Mouse (Mus musculus) macrophage (primary cell): ENCODE measurements around the gene Brf1. TPM values are rescaled to one million over a fixed set of nuclear protein-coding genes. Genes with fewer than 3 reads are reported as not detected.

Experiments
- H3K27ac ChIP-seq: fragments of 350-480 bp; formaldehyde crosslinking; 2 replicates; pipeline ENCODE4 v1.9.0; 2021
- H3K36me3 ChIP-seq: fragments of 350-480 bp; formaldehyde crosslinking; 2 replicates; pipeline ENCODE4 v1.9.0; 2021; ENCODE audit errors: inconsistent target
- H3K4me3 ChIP-seq: fragments of 350-480 bp; formaldehyde crosslinking; 2 replicates; pipeline ENCODE4 v1.9.0; 2021; ENCODE audit errors: inconsistent target
- H3K79me2 ChIP-seq: fragments of 350-480 bp; formaldehyde crosslinking; 2 replicates; pipeline ENCODE4 v1.9.0; 2021; ENCODE audit errors: inconsistent target
- WGBS: methylation state at CpG from one replicate; pipeline ENCODE4 v1.1.7; 2026; ENCODE audit warnings: inconsistent platforms; ENCODE audit not compliant: missing documents; 5-methylcytosine and 5-hydroxymethylcytosine counted together
- polyA plus RNA-seq: library from polyadenylated mRNA; stranded (reverse); fragments of 250-400 nt; gene quantifications from 3 replicates; pipeline ENCODE4 v1.2.4, GENCODE M21; 2018; ENCODE audit warnings: inconsistent platforms

The Brf1 gene
- polyA plus RNA-seq, 1 experiment from 2014 or later, result 15.4 TPM

DNA sequence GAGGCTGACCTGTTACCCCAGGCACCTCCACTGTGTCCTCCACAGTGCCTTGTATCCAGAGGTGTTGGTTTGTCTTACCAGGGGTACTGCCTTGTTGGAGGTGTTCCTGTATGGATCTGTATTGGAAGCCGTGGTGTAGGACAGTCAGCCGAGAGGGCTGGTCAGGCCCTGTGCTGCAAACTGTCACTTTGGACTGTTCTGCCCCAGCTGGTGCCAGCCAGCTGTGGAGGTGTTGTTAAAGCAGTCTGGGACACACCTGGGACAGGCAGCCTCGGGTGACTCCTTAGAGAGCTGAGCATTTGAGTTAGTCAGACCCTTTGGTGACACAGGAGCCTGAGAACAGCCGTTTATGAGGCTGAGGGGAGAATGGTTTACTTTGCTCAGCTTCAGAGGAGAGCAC is 29.5 kb upstream of the Brf1 start:
- H3K79me2 ChIP-seq, result peaks cover 91% of the 10 kb centered on the region
- H3K27ac ChIP-seq, result peak overlapping the region; percentile 81
- H3K4me3 ChIP-seq, result no peak overlapping the region
- H3K36me3 ChIP-seq, result peaks cover 26% of the 10 kb centered on the region; the same call in 1 of the 2 replicates
- 77% methylated on average over 4 of the region's 4 CpGs for WGBS

DNA sequence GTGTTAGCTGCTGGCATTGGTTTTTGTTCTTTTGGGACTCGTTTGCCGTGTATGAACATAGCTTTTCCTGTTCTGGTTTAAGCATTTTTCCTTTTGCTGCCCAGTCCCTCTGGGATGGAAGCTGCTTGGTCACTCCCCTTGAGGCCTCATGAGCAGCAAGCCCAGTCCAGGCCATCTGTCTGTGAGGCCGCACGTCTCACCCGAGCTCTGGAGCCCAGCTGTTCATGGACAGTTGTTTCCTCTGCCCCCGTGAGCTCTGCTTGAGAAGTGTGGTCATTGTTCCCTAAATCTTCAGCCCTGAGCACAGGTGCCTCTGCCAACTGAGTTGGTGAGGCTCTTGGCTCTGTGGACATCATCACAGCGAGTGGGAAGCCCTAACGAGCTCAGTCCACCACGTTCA is 28.4 kb upstream of the Brf1 start:
- Histone ChIP-seq H3K4me3 (no peak overlapping the region), H3K27ac (no peak overlapping the region), H3K79me2 (peaks cover 91% of the 10 kb centered on the region), H3K36me3 (peaks cover 27% of the 10 kb centered on the region; the same call in 1 of the 2 replicates)
- WGBS, result 87% methylated on average over 9 of the region's 9 CpGs

- 92% methylated on average over 5 of the region's 5 CpGs for WGBS
- peaks cover 27% of the 10 kb centered on the region; the same call in 1 of the 2 replicates for H3K36me3 ChIP-seq
- no peak overlapping the region for H3K27ac ChIP-seq
- peaks cover 91% of the 10 kb centered on the region for H3K79me2 ChIP-seq
- no peak overlapping the region for H3K4me3 ChIP-seq
These were observed 27.6 kb upstream of the Brf1 start for GRCm38 (mm10) chr12:113028067-113028466.

GRCm38 (mm10) chr12:113027495-113027894 is 27.0 kb upstream of the Brf1 start:
- peaks cover 27% of the 10 kb centered on the region; the same call in 1 of the 2 replicates for H3K36me3 ChIP-seq
- H3K27ac ChIP-seq, result no peak overlapping the region
- peaks cover 90% of the 10 kb centered on the region for H3K79me2 ChIP-seq
- WGBS, result 100% methylated on average over 2 of the region's 2 CpGs
- H3K4me3 ChIP-seq, result no peak overlapping the region

GRCm38 (mm10) chr12:113026557-113026956 is 26.1 kb upstream of the Brf1 start:
- Histone ChIP-seq H3K4me3 (no peak overlapping the region), H3K27ac (peak overlapping the region; percentile 32), H3K79me2 (peaks cover 90% of the 10 kb centered on the region), H3K36me3 (peaks cover 27% of the 10 kb centered on the region; the same call in 1 of the 2 replicates)
- 100% methylated on average over 1 of the region's 1 CpGs for whole genome bisulfite sequencing

DNA sequence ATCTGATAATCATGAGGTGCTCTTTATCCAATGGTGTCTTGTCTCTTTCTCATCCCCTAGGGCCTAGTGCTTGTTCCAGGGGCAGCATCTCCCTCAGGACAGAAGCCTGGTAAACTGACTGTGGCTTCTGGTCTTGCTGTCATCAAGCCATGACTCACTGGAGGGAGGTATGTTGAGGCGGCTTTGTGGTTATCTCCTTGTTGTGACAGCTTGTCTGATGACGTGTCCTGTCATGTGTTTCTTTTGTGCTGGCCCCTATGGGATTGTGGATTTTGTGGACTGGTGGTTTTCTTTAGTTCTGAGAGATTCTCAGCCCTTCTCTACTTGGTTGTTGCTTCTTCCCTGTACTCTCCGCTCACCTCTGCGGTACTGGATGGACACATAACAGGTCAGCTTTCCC is 22.6 kb upstream of the Brf1 start:
- WGBS, result 46% methylated on average over 4 of the region's 4 CpGs
- Histone ChIP-seq H3K4me3 (no peak overlapping the region), H3K36me3 (peaks cover 26% of the 10 kb centered on the region; the same call in 1 of the 2 replicates), H3K79me2 (peaks cover 95% of the 10 kb centered on the region), H3K27ac (peak overlapping the region; percentile 62)

DNA sequence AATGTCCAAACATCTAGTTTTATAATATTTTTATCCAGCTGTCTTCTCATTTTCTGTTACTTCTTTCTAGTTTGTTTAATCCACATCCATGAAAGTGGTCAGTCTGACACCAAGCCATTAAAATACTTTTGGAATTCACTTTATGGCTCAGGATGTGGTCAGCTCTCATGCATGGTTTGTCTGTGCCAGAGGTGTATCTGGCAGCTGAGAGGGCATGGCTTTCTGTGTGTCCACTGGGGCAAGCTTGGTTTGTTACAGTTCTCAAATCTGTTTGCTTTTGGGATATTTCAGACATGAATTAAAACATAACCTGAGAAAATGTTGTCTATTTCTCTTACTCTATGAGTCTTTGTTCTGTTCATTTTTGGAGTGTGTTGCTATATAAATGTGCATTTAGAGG is 21.0 kb upstream of the Brf1 start:
- Histone ChIP-seq H3K4me3 (no peak overlapping the region), H3K27ac (no peak overlapping the region), H3K79me2 (peaks cover 96% of the 10 kb centered on the region), H3K36me3 (peaks cover 18% of the 10 kb centered on the region; the same call in 1 of the 2 replicates)

- WGBS, result 90% methylated on average over 4 of the region's 4 CpGs
- H3K4me3 ChIP-seq, result no peak overlapping the region
- H3K36me3 ChIP-seq, result 0 out of 2 replicates have a peak, but pooled peaks cover 7% of the 10 kb centered on the region
- no peak overlapping the region for H3K27ac ChIP-seq
- peaks cover 88% of the 10 kb centered on the region for H3K79me2 ChIP-seq
These were observed 18.3 kb upstream of the Brf1 start for GRCm38 (mm10) chr12:113018763-113019162.

DNA sequence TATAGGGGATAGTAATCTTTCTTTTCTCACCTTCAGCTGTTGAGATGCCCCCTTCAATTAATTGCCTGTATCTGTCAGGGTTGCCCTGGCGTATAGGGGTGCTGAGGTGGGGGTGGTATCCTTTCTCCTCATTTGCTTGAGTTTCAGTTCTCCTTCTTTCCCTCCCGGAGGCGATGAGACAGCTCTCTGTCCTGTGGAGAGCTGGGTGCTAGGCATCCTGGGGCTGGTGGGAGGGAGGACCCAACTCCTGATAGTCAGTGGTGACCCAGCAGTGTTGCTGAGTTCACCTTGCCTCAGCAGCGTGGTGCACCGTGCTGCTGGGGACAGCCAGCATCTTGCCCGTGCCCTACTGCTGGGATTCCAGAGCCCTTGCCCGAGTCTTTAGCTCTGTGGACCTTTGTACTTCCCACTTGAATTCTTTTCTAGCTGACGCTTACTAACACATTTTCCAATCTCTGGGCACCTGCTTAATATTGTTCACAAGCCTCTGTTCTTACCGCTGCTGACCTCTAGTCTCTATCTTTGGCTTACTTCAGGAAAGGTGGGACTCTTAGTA is 17.0 kb upstream of the Brf1 start:
- Histone ChIP-seq H3K27ac (peak overlapping the region; percentile 34), H3K79me2 (peaks cover 77% of the 10 kb centered on the region), H3K36me3 (0 out of 2 replicates have a peak, but pooled peaks cover 7% of the 10 kb centered on the region), H3K4me3 (no peak overlapping the region)
- 34% methylated on average over 9 of the region's 9 CpGs for WGBS

DNA sequence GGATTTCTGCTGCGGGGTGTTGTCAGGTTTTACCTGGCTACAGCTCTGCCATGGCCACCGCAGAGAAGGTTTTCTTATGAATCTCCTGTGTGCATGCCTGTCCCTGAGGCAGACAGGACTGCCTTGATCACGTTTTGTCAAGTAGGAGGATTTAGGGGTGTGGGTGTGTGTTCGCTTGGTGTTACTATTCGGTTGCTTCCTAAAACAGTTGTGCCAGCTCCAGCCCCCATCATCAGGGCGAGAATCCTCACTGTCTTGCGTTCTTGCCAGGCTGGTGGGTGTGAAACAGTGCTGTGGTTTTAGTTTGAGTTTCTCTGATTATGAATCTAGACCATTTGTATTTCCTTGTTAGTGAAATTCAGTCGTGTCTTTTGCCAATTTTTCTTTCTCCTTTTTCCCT is 16.5 kb upstream of the Brf1 start:
- Histone ChIP-seq H3K4me3 (no peak overlapping the region), H3K27ac (peak overlapping the region; percentile 34), H3K36me3 (0 out of 2 replicates have a peak, but pooled peaks cover 7% of the 10 kb centered on the region), H3K79me2 (peaks cover 72% of the 10 kb centered on the region)
- WGBS, result 48% methylated on average over 8 of the region's 8 CpGs

DNA sequence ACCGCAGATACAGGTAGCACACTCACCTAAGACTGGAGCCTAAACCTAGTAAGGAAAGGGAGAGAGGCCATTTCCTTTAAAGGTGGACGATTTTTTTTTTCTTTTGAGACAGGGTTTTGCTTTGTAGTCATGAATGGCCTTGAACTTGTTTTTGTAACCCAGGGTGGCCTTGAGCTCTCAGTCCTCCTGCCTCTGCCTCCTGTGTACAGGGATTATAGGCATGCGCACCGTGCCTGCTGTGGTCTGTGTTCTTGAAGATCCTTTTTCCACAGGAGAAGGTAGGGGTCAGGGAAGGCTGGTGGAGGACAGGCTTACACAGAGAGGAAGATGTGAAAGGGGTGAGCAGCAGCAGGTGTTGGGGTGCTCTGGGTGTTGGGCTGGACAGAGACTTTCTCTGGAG is 15.5 kb upstream of the Brf1 start:
- Histone ChIP-seq H3K36me3 (0 out of 2 replicates have a peak, but pooled peaks cover 4% of the 10 kb centered on the region), H3K79me2 (peaks cover 62% of the 10 kb centered on the region), H3K4me3 (peak overlapping the region; percentile 73; the same call in 1 of the 2 replicates), H3K27ac (peak overlapping the region; percentile 70; the same call in 1 of the 2 replicates)
- 80% methylated on average over 4 of the region's 4 CpGs for WGBS

DNA sequence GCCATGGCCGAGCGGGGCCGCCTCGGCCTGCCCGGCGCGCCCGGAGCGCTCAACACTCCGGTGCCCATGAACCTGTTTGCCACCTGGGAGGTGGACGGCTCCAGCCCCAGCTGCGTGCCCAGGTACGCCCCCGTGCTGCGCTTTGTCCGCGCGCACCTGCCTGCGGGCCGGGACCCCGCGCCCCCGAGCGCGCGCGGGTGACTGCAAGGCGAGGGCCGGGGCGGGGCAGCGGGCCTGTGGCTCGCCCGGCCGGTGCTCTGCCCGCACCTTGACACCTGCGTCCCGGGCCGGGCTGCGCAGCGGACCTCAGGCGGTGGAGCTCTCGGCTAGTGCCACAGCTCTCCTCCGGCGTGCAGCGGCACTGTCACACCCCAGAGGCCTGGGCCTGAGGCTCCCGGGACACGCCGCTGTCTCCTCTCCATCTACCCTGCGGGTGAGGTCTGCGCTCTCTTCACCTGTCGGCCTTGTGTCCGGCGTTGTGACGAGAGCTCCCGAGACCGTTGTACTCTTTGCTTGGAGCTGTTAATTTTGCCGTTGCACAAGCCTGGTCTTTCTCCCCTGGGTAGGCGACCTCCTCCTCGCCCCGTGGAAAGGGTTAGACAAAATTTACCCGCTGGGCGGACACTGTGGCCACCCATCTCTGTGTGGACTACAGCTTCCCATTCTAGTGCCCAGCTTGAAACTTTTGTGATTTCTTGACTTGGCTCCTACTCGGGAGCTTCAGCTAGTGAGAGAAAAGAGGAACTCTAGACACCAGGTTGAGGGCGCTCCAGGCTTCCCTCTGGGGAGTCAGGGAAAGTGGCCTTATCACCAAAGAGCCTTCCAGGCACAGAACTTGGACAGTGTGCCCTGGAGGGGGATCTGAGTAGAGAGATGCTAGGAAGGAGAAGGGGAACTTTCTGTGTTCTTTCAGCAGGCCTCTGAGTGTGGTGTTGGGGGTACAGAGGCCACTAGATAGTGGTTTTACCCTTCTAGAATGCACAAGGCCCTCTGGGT is 14.4 kb upstream of the Brf1 start:
- under 1% methylated on average over 54 of the region's 64 CpGs for WGBS
- peaks cover 51% of the 10 kb centered on the region for H3K79me2 ChIP-seq
- no peaks in the 10 kb centered on the region for H3K36me3 ChIP-seq
- H3K27ac ChIP-seq, result peak overlapping the region; percentile 70
- H3K4me3 ChIP-seq, result peak overlapping the region; percentile 73

DNA sequence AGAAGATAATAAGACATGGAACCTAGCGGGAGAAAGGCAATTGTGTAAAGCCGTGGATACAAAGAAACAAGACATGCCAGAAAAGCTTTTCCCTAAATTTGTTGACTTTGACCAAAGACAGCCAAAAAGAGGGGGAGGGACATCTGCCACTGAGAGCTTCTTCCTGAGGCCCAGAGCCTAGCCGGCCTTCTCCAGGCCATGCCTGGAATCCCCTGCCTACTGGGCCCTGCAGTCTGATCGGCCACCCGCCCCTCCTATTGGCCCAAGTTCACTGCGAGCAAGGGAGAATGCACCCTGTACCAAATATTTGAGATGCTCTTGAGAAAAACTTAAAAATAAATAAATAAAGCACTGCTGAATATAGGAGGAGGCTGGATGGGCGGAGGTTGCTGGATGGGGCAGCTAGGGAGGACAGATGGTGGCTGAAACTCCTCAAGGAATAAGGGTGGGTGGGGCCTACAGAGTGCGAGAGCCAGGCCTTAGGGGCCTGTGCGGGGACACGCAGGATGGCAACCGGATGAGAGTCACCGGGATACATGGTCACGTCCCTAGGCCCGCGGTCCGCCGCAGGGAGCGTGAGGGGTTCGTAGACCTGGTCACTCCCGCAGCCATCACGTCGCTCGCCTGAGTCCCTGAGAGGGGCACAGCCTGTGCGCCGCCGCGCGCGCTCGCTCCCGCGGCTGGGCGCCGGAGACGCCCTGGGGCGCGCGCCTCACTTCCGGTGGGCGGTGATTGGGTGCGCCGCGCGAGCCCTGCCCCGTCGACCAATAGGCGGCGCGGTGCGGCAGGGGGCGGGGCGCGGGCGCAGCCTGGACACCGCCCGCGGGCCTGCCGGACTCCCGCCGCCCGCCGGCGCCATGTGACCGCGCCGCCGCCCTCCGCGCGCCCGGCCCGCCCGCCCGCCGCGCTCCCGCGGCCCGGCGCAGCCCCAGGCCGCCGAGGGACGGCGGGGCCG is 13.4 kb upstream of the Brf1 start, which contains the start of gene Pacs2:
Gene Pacs2, plus strand, starts transcription at position 905 of the 955 bp plus-strand sequence.
- WGBS, result 7% methylated on average over 62 of the region's 85 CpGs
- H3K27ac ChIP-seq, result peak within 1 kb of the TSS; percentile 70

GRCm38 (mm10) chr12:113013021-113013491 is 12.6 kb upstream of the Brf1 start:
- no peak overlapping the region for H3K27ac ChIP-seq
- H3K36me3 ChIP-seq, result no peaks in the 10 kb centered on the region
- no peak overlapping the region for H3K4me3 ChIP-seq
- WGBS, result 79% methylated on average over 3 of the region's 3 CpGs
- peaks cover 33% of the 10 kb centered on the region for H3K79me2 ChIP-seq

More for the DNA sequence above, 13.4 kb upstream of the Brf1 start, which contains the start of gene Pacs2:
- Histone ChIP-seq H3K79me2 (peaks cover 41% of the 10 kb centered on the region), H3K4me3 (peak within 1 kb of the TSS; percentile 73), H3K36me3 (no peaks in the 10 kb centered on the region)
